Comparison of ENCODE assay signal across 14 mouse cellular contexts in genomic region chr10:41880777-41881176, GRCm38 (mm10).
DNase-seq lines count a peak whose midpoint lies in the region; ATAC-seq lines count a peak whose summit lies in the region.
"Had no signal": no experiment of that assay in that cellular context is flagged by ENCODE, and none has a peak within 500 bp of the region (broad histone marks: within the 10 kb centered on the region; RNA-seq: fewer than 3 reads in every experiment).

No protein-coding gene starts in this region.

- peak; percentile 92 for ATAC-seq in CD4-positive, CD25-positive, alpha-beta regulatory T cell, adult 4 months
- ATAC-seq: liver, postnatal 0 days; midbrain, embryonic 15.5 days had no signal

- peak; percentile 72 for DNase-seq in CD4-positive helper T cell, adult 2 months (ENCODE audit: low read depth, low spot score)
- DNase-seq in induced T-regulatory cell, adult 2 months (ENCODE audit: low read depth), result peak; percentile 78
- DNase-seq in thymus, postnatal 10 days (ENCODE audit: low spot score in 2 of 2), result peak; percentile 51 to 68
- DNase-seq in urinary bladder, adult 2 months (ENCODE audit: low spot score), result no peak
- DNase-seq in Muller cell, postnatal 12 days (ENCODE audit: inconsistent ontology term), result no peak
- no peak for DNase-seq in layer of hippocampus, adult 8-10 months (ENCODE audit: low spot score in 2 of 2)
- DNase-seq: B cell, adult 2 months; cerebellum, postnatal 36 days; gastrocnemius, postnatal 10 days; layer of hippocampus, postnatal 36 days; liver, postnatal 0 days; right cerebral cortex, postnatal 4 days had no signal

Comparison
In these comparisons a context has a peak if more than half of its experiments do, and no peak if none do; other contexts are left out.
1. DNase-seq: peak in CD4-positive helper T cell, adult 2 months (single experiment), induced T-regulatory cell, adult 2 months (single experiment) and thymus, postnatal 10 days (2 of 2); none in urinary bladder, adult 2 months (single experiment), Muller cell, postnatal 12 days (single experiment) and layer of hippocampus, adult 8-10 months (0 of 2).